ENCODE assay signal across 19 mouse cellular contexts in genomic region chr4:136703351-136703750, GRCm38 (mm10).
A peak's percentile ranks its signal among the peaks of the same experiment; 100 is the strongest.
DNase-seq lines count a peak whose midpoint lies in the region; ATAC-seq lines count a peak whose summit lies in the region.
"Had no signal": no experiment of that assay in that cellular context is flagged by ENCODE, and none has a peak within 500 bp of the region (broad histone marks: within the 10 kb centered on the region; RNA-seq: fewer than 3 reads in every experiment).

No protein-coding gene starts in this region.

- no peaks in the 10 kb centered on the region for H3K9me3 ChIP-seq in kidney, embryonic 15.5 days (replicated peaks)
- H3K9me3 ChIP-seq in midbrain, embryonic 13.5 days: no peaks in the 10 kb centered on the region
- H3K9me3 ChIP-seq in midbrain, embryonic 11.5 days (ENCODE audit: control insufficient read depth, low read length): no peaks in the 10 kb centered on the region
- H3K9me3 ChIP-seq in embryonic facial prominence, embryonic 10.5 days: no peaks in the 10 kb centered on the region
- H3K9me3 ChIP-seq: embryonic facial prominence, embryonic 15.5 days; heart, embryonic 13.5 days; hindbrain, embryonic 15.5 days had no signal

- DNase-seq in cerebellum, adult 9-11 months: peak; percentile 36
- no peak for DNase-seq in cerebellum, postnatal 4 days (ENCODE audit: low spot score in 2 of 2)
- DNase-seq in kidney, postnatal 25 days: no peak
- no peak for DNase-seq in midbrain, embryonic 11.5 days (ENCODE audit: low spot score, missing footprints)
- no peak for DNase-seq in embryonic facial prominence, embryonic 10.5 days (ENCODE audit: low spot score)
- DNase-seq: adrenal gland, postnatal 14 days; cerebellum, adult 18-20 months; cerebellum, postnatal 36 days; gastrocnemius, adult 2 months; gastrocnemius, postnatal 25 days; heart, postnatal 36 days had no signal

- no peak overlapping the region for H3K4me3 ChIP-seq in kidney, embryonic 15.5 days (replicated peaks)
- no peak overlapping the region for H3K4me3 ChIP-seq in midbrain, embryonic 13.5 days (replicated peaks)
- H3K4me3 ChIP-seq in midbrain, embryonic 11.5 days (ENCODE audit: low read depth, low read length): no peak overlapping the region
- H3K4me3 ChIP-seq in embryonic facial prominence, embryonic 10.5 days: no peak overlapping the region
- H3K4me3 ChIP-seq: embryonic facial prominence, embryonic 15.5 days; erythroblast, embryonic 14.5 days; gastrocnemius, adult 2 months; heart, embryonic 13.5 days; hindbrain, embryonic 15.5 days had no signal

- H3K4me2 ChIP-seq in kidney, embryonic 15.5 days: no peak overlapping the region
- no peak overlapping the region for H3K4me2 ChIP-seq in midbrain, embryonic 13.5 days (replicated peaks)
- no peak overlapping the region for H3K4me2 ChIP-seq in midbrain, embryonic 11.5 days
- H3K4me2 ChIP-seq: embryonic facial prominence, embryonic 15.5 days; heart, embryonic 13.5 days; hindbrain, embryonic 15.5 days had no signal

- no peak for ATAC-seq in kidney, embryonic 15.5 days (replicated peaks; ENCODE audit: low FRiP score)
- no peak for ATAC-seq in midbrain, embryonic 13.5 days
- no peak for ATAC-seq in midbrain, embryonic 11.5 days (ENCODE audit: low FRiP score)
- ATAC-seq: activated CD4-positive, CD25-positive, alpha-beta regulatory T cell, adult 4 months; Patski had no signal

- peaks cover 66% of the 10 kb centered on the region for H3K4me1 ChIP-seq in kidney, embryonic 15.5 days
- H3K4me1 ChIP-seq in midbrain, embryonic 13.5 days (replicated peaks): peaks cover 78% of the 10 kb centered on the region
- H3K4me1 ChIP-seq in midbrain, embryonic 11.5 days (ENCODE audit: control insufficient read depth, insufficient read depth, low read length): peaks cover 23% of the 10 kb centered on the region
- H3K4me1 ChIP-seq in embryonic facial prominence, embryonic 10.5 days: peaks cover 86% of the 10 kb centered on the region

- H3K27me3 ChIP-seq in kidney, embryonic 15.5 days: no peaks in the 10 kb centered on the region
- H3K27me3 ChIP-seq in midbrain, embryonic 13.5 days: no peaks in the 10 kb centered on the region
- no peaks in the 10 kb centered on the region for H3K27me3 ChIP-seq in midbrain, embryonic 11.5 days (ENCODE audit: control insufficient read depth, insufficient read depth, low read length)
- H3K27me3 ChIP-seq in embryonic facial prominence, embryonic 10.5 days (replicated peaks; ENCODE audit: low read depth, poor library complexity, severe bottlenecking): no peaks in the 10 kb centered on the region
- H3K27me3 ChIP-seq: embryonic facial prominence, embryonic 15.5 days; hindbrain, embryonic 15.5 days; Patski had no signal

- no peak overlapping the region for H3K9ac ChIP-seq in kidney, embryonic 15.5 days
- no peak overlapping the region for H3K9ac ChIP-seq in midbrain, embryonic 13.5 days (replicated peaks)
- H3K9ac ChIP-seq in midbrain, embryonic 11.5 days (ENCODE audit: low read length): no peak overlapping the region
- H3K9ac ChIP-seq: embryonic facial prominence, embryonic 15.5 days; heart, embryonic 13.5 days; hindbrain, embryonic 15.5 days had no signal

- H3K27ac ChIP-seq in kidney, embryonic 15.5 days: peak overlapping the region; percentile 85; the same call in 1 of the 2 replicates
- H3K27ac ChIP-seq in midbrain, embryonic 13.5 days: 0 out of 2 replicates have a peak overlapping the region, but pooled peaks have one; percentile 57
- no peak overlapping the region for H3K27ac ChIP-seq in midbrain, embryonic 11.5 days (ENCODE audit: low read depth, low read length)
- H3K27ac ChIP-seq in embryonic facial prominence, embryonic 10.5 days (replicated peaks): no peak overlapping the region
- H3K27ac ChIP-seq: embryonic facial prominence, embryonic 15.5 days; gastrocnemius, adult 2 months; heart, embryonic 13.5 days; hindbrain, embryonic 15.5 days had no signal

- WGBS in kidney, embryonic 15.5 days: 81% methylated on average over 11 of the region's 11 CpGs
- 95% methylated on average over 11 of the region's 11 CpGs for WGBS in midbrain, embryonic 13.5 days
- 92% methylated on average over 11 of the region's 11 CpGs for WGBS in midbrain, embryonic 11.5 days
- WGBS in embryonic facial prominence, embryonic 10.5 days: 90% methylated on average over 11 of the region's 11 CpGs

- no peaks in the 10 kb centered on the region for H3K36me3 ChIP-seq in kidney, embryonic 15.5 days
- H3K36me3 ChIP-seq in midbrain, embryonic 13.5 days: no peaks in the 10 kb centered on the region
- H3K36me3 ChIP-seq in midbrain, embryonic 11.5 days (ENCODE audit: control insufficient read depth, insufficient read depth, low read length): no peaks in the 10 kb centered on the region
- H3K36me3 ChIP-seq in embryonic facial prominence, embryonic 10.5 days (replicated peaks): no peaks in the 10 kb centered on the region
- H3K36me3 ChIP-seq: embryonic facial prominence, embryonic 15.5 days; heart, embryonic 13.5 days; hindbrain, embryonic 15.5 days had no signal

Comparison
In these comparisons a context has a peak if more than half of its experiments do, and no peak if none do; other contexts are left out.
1. H3K27ac ChIP-seq: peak in kidney, embryonic 15.5 days (single experiment) and midbrain, embryonic 13.5 days (single experiment); none in midbrain, embryonic 11.5 days (single experiment) and embryonic facial prominence, embryonic 10.5 days (single experiment).